Mouse (Mus musculus): ENCODE measurements around the gene Zfp827.

The Zfp827 gene

GRCm38 (mm10) chr8:79067812-79068630 is 39.8 kb downstream of the Zfp827 start:
- no peak for DNase-seq

- no peak for DNase-seq
Measured at GRCm38 (mm10) chr8:79073311-79073710, 45.1 kb downstream of the Zfp827 start.

GRCm38 (mm10) chr8:79074986-79075385 is 46.7 kb downstream of the Zfp827 start:
- no peak for DNase-seq

- DNase-seq, result no peak
Measured at GRCm38 (mm10) chr8:79077256-79077655, 49.0 kb downstream of the Zfp827 start.

- DNase-seq, result no peak
Measured at GRCm38 (mm10) chr8:79078556-79079195, 50.4 kb downstream of the Zfp827 start.

- DNase-seq, result no peak
Measured at GRCm38 (mm10) chr8:79079196-79079561, 50.9 kb downstream of the Zfp827 start.

- DNase-seq, result no peak
Measured at GRCm38 (mm10) chr8:79080096-79080739, 52.0 kb downstream of the Zfp827 start.

GRCm38 (mm10) chr8:79081333-79081732 is 53.1 kb downstream of the Zfp827 start:
- no peak for DNase-seq

- DNase-seq, result no peak
Measured at GRCm38 (mm10) chr8:79081955-79082354, 53.7 kb downstream of the Zfp827 start.

- DNase-seq, result no peak
Measured at GRCm38 (mm10) chr8:79083461-79084358, 55.5 kb downstream of the Zfp827 start.

- DNase-seq, result no peak
Measured at GRCm38 (mm10) chr8:79084359-79084820, 56.2 kb downstream of the Zfp827 start.

GRCm38 (mm10) chr8:79094422-79094821 is 66.2 kb downstream of the Zfp827 start:
- no peak for DNase-seq

GRCm38 (mm10) chr8:79095162-79095561 is 66.9 kb downstream of the Zfp827 start:
- DNase-seq, result no peak

- DNase-seq, result no peak
Measured at GRCm38 (mm10) chr8:79096970-79097369, 68.7 kb downstream of the Zfp827 start.

- DNase-seq, result no peak
Measured at GRCm38 (mm10) chr8:79102707-79103106, 74.5 kb downstream of the Zfp827 start.

- no peak for DNase-seq
Measured at GRCm38 (mm10) chr8:79103185-79103878, 75.1 kb downstream of the Zfp827 start.

- no peak for DNase-seq
Measured at GRCm38 (mm10) chr8:79103923-79104580, 75.8 kb downstream of the Zfp827 start.

- DNase-seq, result no peak
Measured at GRCm38 (mm10) chr8:79104634-79105033, 76.4 kb downstream of the Zfp827 start.

- no peak for DNase-seq
Measured at GRCm38 (mm10) chr8:79105186-79105585, 76.9 kb downstream of the Zfp827 start.

- no peak for DNase-seq
Measured at GRCm38 (mm10) chr8:79111461-79111860, 83.2 kb downstream of the Zfp827 start.

- DNase-seq, result no peak
Measured at GRCm38 (mm10) chr8:79112480-79112879, 84.2 kb downstream of the Zfp827 start.

GRCm38 (mm10) chr8:79113533-79113932 is 85.3 kb downstream of the Zfp827 start:
- no peak for DNase-seq
